Mouse (Mus musculus) E14TG2a.4 (cell line): Measurements from ENCODE around the gene Chst14.

Experiments used
- CTCF ChIP-seq: conservative IDR thresholded peaks from 2 replicates; pipeline ENCODE4 v1.5.1; 2014; ENCODE audit warnings: low read length
- NANOG ChIP-seq: IDR thresholded peaks from 2 replicates; pipeline ENCODE4 v1.6.1; 2014; ENCODE audit warnings: borderline replicate concordance, low read length, mixed read lengths
- POU5F1 ChIP-seq: IDR thresholded peaks from 2 replicates; pipeline ENCODE4 v1.6.1; 2014; ENCODE audit warnings: low read length, borderline replicate concordance

DNA sequence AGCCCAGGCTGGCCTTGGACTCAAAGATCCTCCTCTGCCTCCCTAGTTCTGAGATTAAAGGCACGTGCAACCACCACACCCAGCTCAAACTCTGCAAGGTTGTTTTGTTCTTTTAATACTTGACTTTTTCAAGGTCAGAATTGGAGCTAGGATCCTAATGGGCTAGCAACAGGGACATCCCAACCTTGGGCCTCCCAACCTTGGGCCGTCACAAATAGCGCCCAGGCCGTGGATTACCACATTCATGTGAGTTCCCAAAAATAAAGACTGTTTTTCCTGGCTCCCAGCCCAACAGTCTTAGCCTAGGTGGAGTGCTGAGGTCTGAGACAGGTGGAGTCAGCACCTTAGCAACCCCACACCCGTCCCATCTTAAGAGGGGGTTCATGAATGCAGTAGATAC is 44.3 kb upstream of the Chst14 start:
- TF ChIP-seq CTCF, result no peak
- no peak for TF ChIP-seq NANOG
- no peak for TF ChIP-seq POU5F1
